Mouse (Mus musculus) cerebellum, adult (tissue): ENCODE measurements at regions not wholly inside any gene's neighbourhood (a gene's known extent, or its start where the extent isn't known, plus 50 kb on each side); places are given as distances from the start of the nearest gene placed in this dataset.

Source experiments
- ATAC-seq: cut with Nextera tagmentation; 2 replicates; pipeline ENCODE4 v1.9.2; 2017; ENCODE audit warnings: mild to moderate bottlenecking, moderate library complexity, mixed read lengths; ENCODE audit not compliant: insufficient number of reproducible peaks, low FRiP score, low TSS enrichment

DNA sequence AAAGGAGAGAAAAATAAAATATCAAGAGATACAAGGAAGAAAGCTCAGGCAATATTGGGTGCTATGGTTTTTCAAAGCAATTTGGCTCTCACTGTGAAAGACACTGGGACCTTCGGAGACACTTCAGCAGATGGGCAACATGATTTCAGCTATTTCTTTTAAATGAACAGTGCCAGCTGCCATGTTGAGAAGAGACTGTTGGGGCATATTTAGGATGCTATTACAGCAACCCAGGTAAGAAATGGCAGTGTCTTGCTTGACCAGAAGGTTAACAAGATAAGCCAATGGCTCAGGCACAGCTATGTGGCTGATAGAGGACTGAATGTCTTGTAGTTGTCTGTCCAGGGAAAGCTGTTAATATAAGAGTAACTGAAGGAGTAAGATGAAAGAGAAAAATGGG, 348.6 kb downstream of the Ankrd7 start:
- ATAC-seq: peak; percentile 80; the same call in 1 of the 2 replicates

DNA sequence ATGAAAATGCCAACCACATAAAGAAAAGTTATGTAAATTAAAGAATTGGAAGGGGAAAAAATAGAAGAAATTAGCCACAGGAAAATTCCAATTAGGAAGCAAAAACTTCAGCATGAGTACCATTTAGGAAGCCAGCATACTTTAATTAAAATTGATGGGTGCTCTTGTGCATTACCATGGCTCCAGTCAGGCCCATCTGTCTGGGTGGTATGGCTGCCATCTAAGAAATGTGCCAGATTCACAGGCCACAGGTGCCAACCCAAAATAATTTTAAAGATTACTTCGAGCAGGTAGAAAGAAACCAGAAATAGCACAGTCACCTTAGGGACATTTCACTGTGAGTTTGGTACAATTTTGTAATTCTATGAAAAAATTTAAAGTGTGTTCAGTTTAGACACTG, 349.0 kb downstream of the Ankrd7 start:
- peak; percentile 74; the same call in 1 of the 2 replicates for ATAC-seq

DNA sequence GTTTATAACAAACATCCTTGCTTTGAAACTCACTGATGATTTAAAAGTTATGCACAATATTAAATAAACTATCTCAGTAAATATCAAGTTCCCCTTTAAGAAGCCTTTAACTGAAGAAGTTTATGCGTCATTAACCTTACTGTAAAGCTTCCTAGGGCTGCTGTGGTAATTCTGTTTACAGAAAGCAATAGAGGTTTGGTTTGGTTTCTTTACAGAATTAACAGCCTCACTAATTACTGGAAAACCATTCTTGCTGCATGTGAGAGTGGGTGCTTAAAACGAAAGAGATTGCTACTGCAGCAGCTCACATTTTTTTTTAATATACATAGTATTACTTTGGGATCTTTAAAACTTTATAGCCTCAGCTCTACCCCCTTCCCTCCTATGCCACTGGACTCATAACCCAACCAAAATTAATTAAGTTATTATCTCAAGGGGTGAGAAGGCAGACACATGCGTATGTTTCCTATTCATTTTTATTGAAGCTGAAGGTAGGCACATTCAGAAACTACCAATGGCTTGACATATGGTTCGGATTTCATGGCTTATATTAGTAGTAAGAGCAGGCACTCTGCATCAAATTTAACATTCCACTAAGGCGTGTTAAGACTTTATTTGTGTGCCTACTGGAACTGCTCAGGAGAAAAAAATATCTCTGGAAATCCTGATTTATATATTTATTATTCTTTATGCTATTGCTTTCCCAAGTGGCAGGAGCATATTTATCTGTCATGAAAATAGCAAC, 398.1 kb downstream of the Ankrd7 start:
- no peak for ATAC-seq

DNA sequence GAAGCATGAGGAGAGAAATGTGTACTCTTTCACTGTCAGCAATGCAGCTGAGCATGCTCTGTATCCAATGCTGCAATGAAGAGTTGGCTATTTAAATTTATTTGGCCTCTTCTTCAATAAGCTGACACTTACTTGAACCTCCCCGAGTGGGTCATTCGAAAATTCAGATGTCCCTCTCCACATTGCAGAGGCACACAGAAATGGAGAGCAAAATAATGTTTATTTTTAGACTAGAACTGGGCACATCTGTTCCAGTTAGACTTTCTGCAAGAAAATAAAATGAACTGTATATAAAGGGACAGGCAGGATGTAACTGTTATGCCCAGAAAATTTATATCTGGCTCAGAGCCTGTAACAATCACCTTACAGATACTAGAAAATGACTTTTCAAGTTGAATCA, 407.1 kb downstream of the Ankrd7 start:
- ATAC-seq: no peak

DNA sequence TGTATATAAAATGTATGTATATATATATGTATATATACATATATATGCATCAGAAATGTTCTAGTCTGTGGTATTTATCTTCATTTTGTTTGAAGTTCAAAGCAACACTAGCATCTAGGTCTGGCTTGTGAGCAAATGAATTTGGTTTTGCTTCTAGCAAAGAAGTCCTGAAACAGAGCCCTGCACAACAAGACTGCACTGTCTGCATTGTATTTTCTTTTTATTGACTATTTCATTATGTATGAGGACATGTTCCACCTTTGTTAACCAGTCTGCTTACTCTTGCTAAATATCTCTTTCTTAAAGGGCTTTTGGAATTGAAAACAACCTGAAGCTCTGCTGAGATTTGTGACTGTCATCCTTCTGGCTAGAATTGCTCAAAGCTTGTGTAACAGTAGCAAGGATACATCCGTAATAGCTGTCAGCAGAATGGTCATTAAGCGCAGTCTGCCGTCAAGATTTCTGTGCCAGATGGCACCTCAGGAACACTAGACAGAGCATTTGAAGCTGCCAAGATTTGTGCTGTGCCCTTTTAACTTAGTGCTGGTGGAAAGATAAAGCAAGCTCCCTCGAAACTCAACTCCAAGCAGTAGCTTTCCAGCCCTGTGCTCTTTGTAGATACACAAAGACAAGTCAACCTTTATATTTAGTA, 416.7 kb downstream of the Ankrd7 start:
- peak; percentile 100 for ATAC-seq

DNA sequence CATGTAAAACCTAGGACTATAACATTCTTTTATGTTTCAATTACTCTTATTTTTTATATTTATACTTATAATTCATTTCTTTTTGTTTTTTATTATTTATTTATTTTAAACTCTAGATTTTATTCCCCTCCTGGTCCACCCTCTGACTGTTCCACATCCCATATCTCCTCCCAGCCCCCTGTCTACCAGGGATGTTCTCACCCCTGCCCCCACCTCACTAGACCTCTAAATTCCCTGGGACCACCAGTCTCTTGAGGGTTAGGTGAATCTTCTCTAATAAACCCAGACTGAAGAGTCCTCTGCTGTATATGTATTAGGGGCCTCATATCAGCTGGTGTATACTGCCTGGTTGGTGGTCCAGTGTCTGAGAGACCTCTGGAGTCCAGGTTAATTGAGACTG, 466.5 kb downstream of the Ankrd7 start:
- no peak for ATAC-seq

DNA sequence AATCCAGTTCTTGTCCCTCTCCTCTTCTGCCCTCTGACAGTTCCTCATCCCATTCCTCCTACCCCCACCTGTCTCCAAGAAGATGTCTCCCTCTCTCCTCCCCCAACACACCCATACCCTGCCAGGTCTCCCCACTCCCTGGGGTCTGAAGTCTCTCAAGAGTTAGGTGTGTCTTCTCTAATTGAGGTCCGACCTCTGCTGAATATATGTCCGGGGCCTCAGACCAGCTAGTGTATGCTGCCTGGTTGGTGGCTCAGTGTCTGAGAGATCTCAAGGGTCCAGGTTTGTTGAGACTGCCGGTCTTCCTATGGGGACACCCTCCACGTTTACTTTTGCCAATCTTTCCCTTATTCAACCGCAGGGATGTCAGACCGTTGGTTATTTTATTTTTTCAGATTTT, 469.5 kb downstream of the Ankrd7 start:
- ATAC-seq: no peak

DNA sequence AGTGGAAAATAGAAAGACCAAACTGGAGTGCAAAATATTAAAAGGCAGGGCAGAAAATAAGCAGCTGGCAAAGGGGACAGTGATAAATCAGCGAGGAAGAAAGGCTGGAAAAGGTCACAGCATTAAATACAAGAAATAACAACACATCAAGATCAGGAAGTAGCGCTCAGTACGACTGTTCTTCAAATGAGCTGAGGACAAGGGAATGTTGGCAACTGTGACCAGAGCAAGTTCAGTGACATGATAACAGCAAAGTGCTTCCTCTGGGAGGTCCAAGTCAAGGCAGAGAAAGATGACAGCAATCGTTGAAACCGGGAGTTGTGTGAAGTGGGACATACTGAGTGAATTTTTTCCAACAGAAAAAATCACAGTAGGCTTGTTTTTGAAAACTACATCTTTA, 472.4 kb downstream of the Ankrd7 start:
- no peak for ATAC-seq
